Mouse (Mus musculus): ENCODE measurements around the gene Arntl2. TPM values are rescaled to one million over a fixed set of nuclear protein-coding genes. Genes with fewer than 3 reads are reported as not detected.
A peak's percentile ranks its signal among the peaks of the same experiment; 100 is the strongest.
"Not testable (repeated sequence)": the region's sequence is repeated elsewhere in the genome, so short reads cannot be mapped to it uniquely, and the experiment has no call there.

Gene Arntl2
- polyA plus RNA-seq, 1 experiment from 2014 or later = 0.86 TPM

DNA sequence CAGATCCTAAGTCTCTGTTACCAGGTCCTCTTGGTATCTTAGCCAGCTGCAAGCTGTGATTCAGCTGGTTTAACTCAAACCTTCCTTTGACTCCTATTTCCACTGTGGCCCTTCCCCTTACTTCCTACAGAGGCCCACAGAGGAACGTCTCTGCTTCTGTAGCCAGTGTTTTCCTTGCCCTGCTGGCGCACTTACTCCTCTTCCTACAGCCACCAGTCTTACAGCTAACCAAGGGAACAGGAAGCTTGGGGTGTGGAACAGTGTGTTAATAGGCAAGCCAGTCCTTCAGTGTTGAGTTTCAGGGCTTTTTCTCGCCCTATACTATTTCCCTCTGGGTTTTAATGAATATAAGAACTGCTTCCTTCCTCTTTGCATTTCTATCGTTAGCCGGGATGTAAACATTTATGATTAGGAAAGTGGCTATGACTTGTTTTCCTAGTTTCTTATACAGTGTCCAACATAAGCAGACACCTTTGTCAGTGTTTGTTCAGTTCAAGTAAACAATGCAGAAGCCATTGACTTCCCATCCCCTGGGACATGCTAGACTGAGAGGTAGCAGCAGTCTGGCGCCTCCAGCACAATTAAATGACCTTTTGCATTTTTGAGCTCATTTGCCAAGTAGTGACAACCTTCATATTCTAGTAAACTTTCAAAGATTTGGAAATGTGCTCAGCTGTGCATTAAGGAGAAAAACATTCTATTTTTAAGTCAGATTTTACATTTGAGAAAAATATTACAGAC is 25.7 kb upstream of the Arntl2 start:
- ATAC-seq (replicated peaks; ENCODE audit: low FRiP score) = no peak
- WGBS = 82% methylated on average over 6 of the region's 6 CpGs

DNA sequence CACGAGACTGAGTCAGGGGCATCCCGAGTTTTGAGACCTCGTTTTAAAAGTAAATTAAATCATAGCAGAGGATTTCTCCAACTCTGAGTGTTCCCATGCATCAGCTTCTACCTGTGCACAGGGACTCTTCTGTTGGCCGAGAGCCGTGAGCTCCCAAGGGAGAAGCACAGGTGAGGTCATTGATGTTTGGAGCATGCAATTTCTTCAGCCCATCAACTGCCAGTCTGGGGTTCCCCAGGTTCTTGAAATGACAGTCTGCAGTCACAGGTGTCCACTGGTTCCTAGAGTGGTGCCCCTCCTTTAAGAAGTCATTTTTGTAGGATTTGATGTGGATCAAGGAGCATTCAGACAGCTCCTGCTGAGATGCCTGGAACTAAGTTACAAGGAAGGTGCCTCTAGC is 25.0 kb upstream of the Arntl2 start:
- DNase-seq (ENCODE audit: low spot score) = no peak
- H3K36me3 ChIP-seq (ENCODE audit: control insufficient read depth, insufficient read depth, low read length) = no peaks in the 10 kb centered on the region
- no peaks in the 10 kb centered on the region for H3K27me3 ChIP-seq (ENCODE audit: control insufficient read depth, insufficient read depth, low read length)
- H3K4me1 ChIP-seq (replicated peaks; ENCODE audit: control insufficient read depth, insufficient read depth, low read length) = no peaks in the 10 kb centered on the region
- no peak overlapping the region for H3K4me3 ChIP-seq (ENCODE audit: low read depth, low read length)
- ATAC-seq (replicated peaks; ENCODE audit: low FRiP score) = no peak
- H3K9ac ChIP-seq (ENCODE audit: low read length) = no peak overlapping the region
- 90% methylated on average over 5 of the region's 5 CpGs for WGBS
- H3K9me3 ChIP-seq (ENCODE audit: control insufficient read depth, low read length) = no peaks in the 10 kb centered on the region
- H3K4me2 ChIP-seq (ENCODE audit: low read depth, low read length, severe bottlenecking) = no peak overlapping the region
- H3K27ac ChIP-seq (ENCODE audit: low read depth, low read length) = no peak overlapping the region

More for the DNA sequence above, 25.7 kb upstream of the Arntl2 start:
- Histone ChIP-seq H3K4me3 (ENCODE audit: low read depth, low read length) (no peak overlapping the region), H3K4me2 (ENCODE audit: low read depth, low read length, severe bottlenecking) (no peak overlapping the region), H3K27me3 (ENCODE audit: control insufficient read depth, insufficient read depth, low read length) (no peaks in the 10 kb centered on the region), H3K9ac (ENCODE audit: low read length) (no peak overlapping the region), H3K36me3 (ENCODE audit: control insufficient read depth, insufficient read depth, low read length) (no peaks in the 10 kb centered on the region), H3K9me3 (ENCODE audit: control insufficient read depth, low read length) (no peaks in the 10 kb centered on the region), H3K4me1 (replicated peaks; ENCODE audit: control insufficient read depth, insufficient read depth, low read length) (no peaks in the 10 kb centered on the region), H3K27ac (ENCODE audit: low read depth, low read length) (no peak overlapping the region)
- no peak for DNase-seq (ENCODE audit: low spot score)

DNA sequence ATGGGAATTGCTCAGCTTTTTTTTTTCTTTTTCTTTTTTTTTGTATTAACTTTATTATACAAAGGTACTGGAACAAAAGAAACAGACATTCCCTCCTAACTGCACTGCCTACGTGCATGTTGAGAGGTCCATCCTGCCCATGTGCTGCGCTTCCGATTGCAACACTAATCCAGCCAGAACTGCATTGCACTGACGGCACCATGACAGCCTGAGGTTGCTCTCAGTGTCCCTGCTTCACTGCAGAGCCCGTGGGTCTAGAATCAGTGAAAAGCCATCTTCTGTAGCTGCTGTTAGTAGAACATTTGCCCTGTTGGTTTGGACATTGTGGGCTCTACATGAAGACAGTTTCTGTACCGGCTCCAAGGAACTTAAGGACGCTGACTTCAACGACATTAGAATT is 20.0 kb upstream of the Arntl2 start:
- WGBS = 76% methylated on average over 8 of the region's 8 CpGs
- H3K27me3 ChIP-seq (ENCODE audit: control insufficient read depth, insufficient read depth, low read length); H3K4me1 ChIP-seq (replicated peaks; ENCODE audit: control insufficient read depth, insufficient read depth, low read length); H3K9ac ChIP-seq (ENCODE audit: low read length); DNase-seq (ENCODE audit: low spot score); H3K27ac ChIP-seq (ENCODE audit: low read depth, low read length); H3K9me3 ChIP-seq (ENCODE audit: control insufficient read depth, low read length); H3K4me3 ChIP-seq (ENCODE audit: low read depth, low read length); H3K36me3 ChIP-seq (ENCODE audit: control insufficient read depth, insufficient read depth, low read length); H3K4me2 ChIP-seq (ENCODE audit: low read depth, low read length, severe bottlenecking); ATAC-seq (replicated peaks; ENCODE audit: low FRiP score): not testable (repeated sequence)

DNA sequence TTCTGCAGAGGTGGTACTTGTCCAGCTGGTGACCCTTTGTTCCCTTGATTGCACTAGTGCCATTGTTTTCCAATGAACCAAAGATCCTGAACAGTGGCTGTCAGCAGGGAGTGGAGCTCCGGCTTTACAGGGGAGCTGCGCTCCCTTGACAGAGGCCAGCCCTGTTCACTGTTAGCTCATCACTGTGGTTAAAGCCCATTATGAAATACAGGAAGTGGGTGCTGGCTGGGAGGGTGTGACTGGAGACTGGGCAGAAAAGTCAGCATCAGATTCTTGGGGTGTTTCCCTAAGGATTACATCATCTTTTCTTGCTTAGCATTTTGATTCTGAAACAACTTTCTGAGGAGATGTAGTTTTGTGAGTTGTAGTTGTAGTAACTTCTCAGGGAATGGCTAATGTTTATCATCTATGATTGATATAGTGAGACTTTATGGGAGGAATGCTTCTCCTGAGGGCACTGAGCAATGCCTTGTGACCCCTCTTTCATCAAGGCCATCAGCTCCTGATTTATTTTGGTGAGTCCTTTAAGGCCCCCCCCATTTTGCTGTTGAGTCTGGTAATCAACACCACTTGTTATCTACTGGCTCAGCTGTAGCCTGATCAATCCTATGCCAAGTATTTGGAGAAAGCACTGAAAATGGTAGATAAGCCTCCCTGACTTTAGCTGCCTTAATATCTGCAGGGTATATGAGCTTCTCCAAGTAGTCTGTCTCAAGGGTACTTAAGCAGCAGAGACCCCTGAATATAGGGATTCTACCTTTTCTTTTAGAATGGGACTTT is 19.1 kb upstream of the Arntl2 start:
- Histone ChIP-seq H3K4me3 (ENCODE audit: low read depth, low read length) (no peak overlapping the region), H3K27ac (ENCODE audit: low read depth, low read length) (no peak overlapping the region), H3K9ac (ENCODE audit: low read length) (no peak overlapping the region), H3K36me3 (ENCODE audit: control insufficient read depth, insufficient read depth, low read length) (no peaks in the 10 kb centered on the region), H3K4me1 (replicated peaks; ENCODE audit: control insufficient read depth, insufficient read depth, low read length) (no peaks in the 10 kb centered on the region), H3K27me3 (ENCODE audit: control insufficient read depth, insufficient read depth, low read length) (no peaks in the 10 kb centered on the region), H3K4me2 (ENCODE audit: low read depth, low read length, severe bottlenecking) (no peak overlapping the region), H3K9me3 (ENCODE audit: control insufficient read depth, low read length) (no peaks in the 10 kb centered on the region)
- no peak for DNase-seq (ENCODE audit: low spot score)
- 12% methylated on average over 2 of the region's 2 CpGs for WGBS
- no peak for ATAC-seq (replicated peaks; ENCODE audit: low FRiP score)

DNA sequence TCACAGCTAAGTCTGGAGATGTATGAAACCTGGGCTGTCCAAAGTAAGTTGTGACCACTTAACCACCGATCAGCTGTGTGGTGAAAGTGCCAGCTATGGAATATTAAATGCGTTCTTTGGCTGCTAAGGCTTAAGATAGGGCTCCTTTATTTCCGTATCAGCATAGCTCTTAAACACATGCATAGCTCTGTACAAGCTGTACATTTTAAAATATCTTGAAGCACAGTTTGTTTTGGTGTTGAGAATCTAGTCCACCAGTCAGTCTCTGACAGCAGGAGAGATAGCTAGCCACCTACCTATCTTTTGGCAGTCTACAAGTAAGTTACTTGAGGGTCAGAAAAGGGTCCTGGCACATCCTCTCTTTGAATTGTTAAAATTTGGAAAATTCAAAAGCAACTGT is 17.8 kb upstream of the Arntl2 start:
- no peak overlapping the region for H3K9ac ChIP-seq (ENCODE audit: low read length)
- H3K27me3 ChIP-seq (ENCODE audit: control insufficient read depth, insufficient read depth, low read length) = no peaks in the 10 kb centered on the region
- DNase-seq (ENCODE audit: low spot score) = no peak
- H3K4me3 ChIP-seq (ENCODE audit: low read depth, low read length) = no peak overlapping the region
- H3K4me1 ChIP-seq (replicated peaks; ENCODE audit: control insufficient read depth, insufficient read depth, low read length) = no peaks in the 10 kb centered on the region
- no peaks in the 10 kb centered on the region for H3K36me3 ChIP-seq (ENCODE audit: control insufficient read depth, insufficient read depth, low read length)
- ATAC-seq (replicated peaks; ENCODE audit: low FRiP score) = no peak
- no peak overlapping the region for H3K4me2 ChIP-seq (ENCODE audit: low read depth, low read length, severe bottlenecking)
- no peak overlapping the region for H3K27ac ChIP-seq (ENCODE audit: low read depth, low read length)
- WGBS = 94% methylated on average over 3 of the region's 3 CpGs
- no peaks in the 10 kb centered on the region for H3K9me3 ChIP-seq (ENCODE audit: control insufficient read depth, low read length)

DNA sequence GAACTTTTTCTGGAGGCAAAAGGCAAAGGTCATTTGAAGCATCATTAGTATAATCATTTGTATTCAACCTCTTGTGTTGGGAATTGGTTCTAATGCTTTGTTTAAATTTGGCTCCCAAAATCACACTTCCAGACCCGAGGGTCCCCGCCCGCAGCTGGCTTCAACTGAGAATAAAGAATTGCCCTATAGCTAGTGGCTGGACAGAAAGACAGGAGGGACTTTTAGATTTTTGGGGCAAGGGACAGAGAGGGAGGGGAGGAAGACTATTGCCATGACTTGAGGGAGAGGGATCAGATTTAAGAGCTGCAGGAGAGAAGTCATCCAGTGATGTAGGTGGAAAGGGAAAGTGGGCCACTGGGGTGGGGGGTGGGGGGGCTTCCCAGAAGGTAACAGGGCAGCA is 14.3 kb upstream of the Arntl2 start:
- DNase-seq (ENCODE audit: low spot score) (no peak), ATAC-seq (replicated peaks; ENCODE audit: low FRiP score) (no peak)
- no peaks in the 10 kb centered on the region for H3K27me3 ChIP-seq (ENCODE audit: control insufficient read depth, insufficient read depth, low read length)
- H3K9ac ChIP-seq (ENCODE audit: low read length) = no peak overlapping the region
- H3K27ac ChIP-seq (ENCODE audit: low read depth, low read length) = no peak overlapping the region
- 95% methylated on average over 3 of the region's 3 CpGs for WGBS
- no peak overlapping the region for H3K4me2 ChIP-seq (ENCODE audit: low read depth, low read length, severe bottlenecking)
- no peaks in the 10 kb centered on the region for H3K36me3 ChIP-seq (ENCODE audit: control insufficient read depth, insufficient read depth, low read length)
- no peak overlapping the region for H3K4me3 ChIP-seq (ENCODE audit: low read depth, low read length)
- H3K4me1 ChIP-seq (replicated peaks; ENCODE audit: control insufficient read depth, insufficient read depth, low read length) = no peaks in the 10 kb centered on the region
- no peaks in the 10 kb centered on the region for H3K9me3 ChIP-seq (ENCODE audit: control insufficient read depth, low read length)

DNA sequence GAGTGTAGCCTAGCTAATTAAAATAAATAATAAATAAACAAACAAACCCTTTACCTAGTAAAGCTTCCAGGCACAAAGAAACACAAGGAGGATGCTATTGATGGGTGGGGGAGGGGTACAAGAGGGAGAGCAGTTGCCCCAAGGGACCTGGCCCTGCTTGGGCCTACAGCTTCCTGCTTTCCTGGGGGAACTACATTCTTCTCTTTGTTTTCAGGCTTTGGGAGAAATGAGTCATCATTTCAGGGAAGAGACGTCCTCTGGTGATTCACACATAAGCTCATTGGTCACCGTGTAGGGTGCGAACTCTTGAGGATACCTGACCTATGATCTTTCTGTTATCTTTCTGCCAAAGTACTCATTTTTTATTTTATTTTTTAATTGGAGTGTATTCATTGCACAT is 2.3 kb upstream of the Arntl2 start:
- Histone ChIP-seq H3K36me3 (ENCODE audit: control insufficient read depth, insufficient read depth, low read length) (no peaks in the 10 kb centered on the region), H3K27me3 (ENCODE audit: control insufficient read depth, insufficient read depth, low read length) (peaks cover 4% of the 10 kb centered on the region; the same call in 1 of the 2 replicates), H3K9ac (ENCODE audit: low read length) (no peak overlapping the region), H3K4me2 (ENCODE audit: low read depth, low read length, severe bottlenecking) (no peak overlapping the region), H3K4me1 (replicated peaks; ENCODE audit: control insufficient read depth, insufficient read depth, low read length) (peaks cover 5% of the 10 kb centered on the region; the same call in 1 of the 2 replicates), H3K9me3 (ENCODE audit: control insufficient read depth, low read length) (no peaks in the 10 kb centered on the region), H3K27ac (ENCODE audit: low read depth, low read length) (no peak overlapping the region), H3K4me3 (ENCODE audit: low read depth, low read length) (no peak overlapping the region)
- ATAC-seq (replicated peaks; ENCODE audit: low FRiP score) = no peak
- DNase-seq (ENCODE audit: low spot score) = peak; percentile 41
- WGBS = 74% methylated on average over 3 of the region's 3 CpGs

DNA sequence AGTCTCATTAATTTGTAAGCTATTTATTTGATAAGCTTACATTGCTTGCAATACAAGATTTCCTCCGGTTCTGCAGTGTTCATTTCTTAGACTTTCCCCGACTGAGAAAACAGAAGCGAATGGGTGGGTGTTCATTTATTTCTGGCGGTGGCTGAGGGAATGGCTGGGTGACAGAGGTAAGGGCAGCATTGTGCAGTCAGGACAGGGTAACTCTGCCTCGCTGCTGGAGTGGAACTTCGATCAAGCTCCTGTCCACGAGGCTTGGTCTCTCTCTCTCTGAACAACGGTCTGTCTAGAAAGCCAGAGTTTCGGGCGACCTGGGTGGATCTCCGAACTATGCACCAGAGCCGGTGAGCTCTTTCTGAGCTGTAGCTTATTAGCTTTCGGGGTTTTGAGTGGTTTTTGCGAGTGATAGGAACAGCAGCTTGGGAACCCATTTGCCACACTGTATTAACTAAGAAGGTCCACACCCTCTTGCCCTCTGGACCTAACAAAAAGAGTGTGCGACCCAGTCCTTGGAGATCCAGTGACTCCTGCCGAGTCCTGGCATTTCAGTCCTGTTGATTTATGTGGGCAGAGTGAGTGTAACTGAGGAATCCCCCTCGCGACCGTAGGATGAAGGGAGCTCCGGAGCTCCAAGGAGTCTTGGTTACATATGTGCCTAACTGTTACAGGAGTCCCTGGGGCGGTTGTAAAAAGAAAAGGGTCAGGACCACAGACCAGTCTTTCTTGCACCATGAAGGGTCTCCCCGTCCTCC is 510 bp upstream of the Arntl2 start:
- DNase-seq (ENCODE audit: low spot score) = no peak
- 21% methylated on average over 22 of the region's 22 CpGs for WGBS
- no peaks in the 10 kb centered on the region for H3K9me3 ChIP-seq (ENCODE audit: control insufficient read depth, low read length)
- peaks cover 5% of the 10 kb centered on the region; the same call in 1 of the 2 replicates for H3K4me1 ChIP-seq (replicated peaks; ENCODE audit: control insufficient read depth, insufficient read depth, low read length)
- peak overlapping the region; percentile 65 for H3K9ac ChIP-seq (ENCODE audit: low read length)
- H3K36me3 ChIP-seq (ENCODE audit: control insufficient read depth, insufficient read depth, low read length) = no peaks in the 10 kb centered on the region
- peak overlapping the region; percentile 81 for H3K4me2 ChIP-seq (ENCODE audit: low read depth, low read length, severe bottlenecking)
- peaks cover 4% of the 10 kb centered on the region; the same call in 1 of the 2 replicates for H3K27me3 ChIP-seq (ENCODE audit: control insufficient read depth, insufficient read depth, low read length)
- H3K27ac ChIP-seq (ENCODE audit: low read depth, low read length) = no peak overlapping the region
- peak overlapping the region; percentile 44 for H3K4me3 ChIP-seq (ENCODE audit: low read depth, low read length)
- no peak; the same call in 1 of the 2 replicates for ATAC-seq (replicated peaks; ENCODE audit: low FRiP score)
